Mouse (Mus musculus): ENCODE results near the gene Wnk2.

Wnk2 gene
- long read RNA-seq, experiment 1: 0 reads
- long read RNA-seq, experiment 2, partial matches to known transcripts: 1 of 1 reads
- long read RNA-seq, experiment 2, other reads (novel, unspliced or antisense): 0 of 1 reads

- intact Hi-C loops (cut with DNase I): no loop called here
Measured at GRCm38 (mm10) chr13:49147858-49148226, at the start of gene Wnk2. Gene Wnk2, minus strand, starts transcription at chr13:49148014.

GRCm38 (mm10) chr13:49196766-49197165 is 49.0 kb upstream of the Wnk2 start:
- intact Hi-C loops (cut with DNase I): no loop called here

- intact Hi-C loops (cut with DNase I): no loop called here
Measured at GRCm38 (mm10) chr13:49196211-49196610, 48.4 kb upstream of the Wnk2 start.

- intact Hi-C loops (cut with DNase I): no loop called here
Measured at GRCm38 (mm10) chr13:49195651-49196050, 47.8 kb upstream of the Wnk2 start.

GRCm38 (mm10) chr13:49194811-49195210 is 47.0 kb upstream of the Wnk2 start:
- intact Hi-C loops (cut with DNase I): no loop called here

- intact Hi-C loops (cut with DNase I): no loop called here
Measured at GRCm38 (mm10) chr13:49193650-49194049, 45.8 kb upstream of the Wnk2 start.

- intact Hi-C loops (cut with DNase I): no loop called here
Measured at GRCm38 (mm10) chr13:49192156-49192855, 44.5 kb upstream of the Wnk2 start.

GRCm38 (mm10) chr13:49191673-49192035 is 43.8 kb upstream of the Wnk2 start:
- intact Hi-C loops (cut with DNase I): no loop called here

- intact Hi-C loops (cut with DNase I): no loop called here
Measured at GRCm38 (mm10) chr13:49190876-49191672, 43.3 kb upstream of the Wnk2 start.

GRCm38 (mm10) chr13:49189970-49190870 is 42.4 kb upstream of the Wnk2 start:
- intact Hi-C loops (cut with DNase I): loop anchor here (10.0 kb wide), 1 partner anchor 375 kb away; no protein-coding TSS in a partner anchor

GRCm38 (mm10) chr13:49188966-49189360 is 41.1 kb upstream of the Wnk2 start:
- intact Hi-C loops (cut with DNase I): loop anchor here (10.0 kb wide), 1 partner anchor 374 kb away; no protein-coding TSS in a partner anchor

GRCm38 (mm10) chr13:49188219-49188965 is 40.6 kb upstream of the Wnk2 start:
- intact Hi-C loops (cut with DNase I): loop anchor here (10.0 kb wide), 1 partner anchor 374 kb away; no protein-coding TSS in a partner anchor

- intact Hi-C loops (cut with DNase I): loop anchor here (1.0 to 10.0 kb wide), 2 partner anchors 18 to 373 kb away; no protein-coding TSS in a partner anchor
Measured at GRCm38 (mm10) chr13:49187288-49188218, 39.7 kb upstream of the Wnk2 start, which contains the start of gene Ninj1. Gene Ninj1, plus strand, starts transcription at chr13:49187485.

GRCm38 (mm10) chr13:49186798-49187287 is 39.0 kb upstream of the Wnk2 start:
- intact Hi-C loops (cut with DNase I): loop anchor here (1.0 to 10.0 kb wide), 2 partner anchors 18 to 372 kb away; no protein-coding TSS in a partner anchor

GRCm38 (mm10) chr13:49183646-49184045 is 35.8 kb upstream of the Wnk2 start:
- intact Hi-C loops (cut with DNase I): loop anchor here (10.0 kb wide), 1 partner anchor 369 kb away; no protein-coding TSS in a partner anchor

- intact Hi-C loops (cut with DNase I): loop anchor here (10.0 kb wide), 1 partner anchor 368 kb away; no protein-coding TSS in a partner anchor
Measured at GRCm38 (mm10) chr13:49183161-49183560, 35.3 kb upstream of the Wnk2 start.

GRCm38 (mm10) chr13:49181411-49181984 is 33.7 kb upstream of the Wnk2 start:
- intact Hi-C loops (cut with DNase I): loop anchor here (10.0 kb wide), 1 partner anchor 367 kb away; no protein-coding TSS in a partner anchor

GRCm38 (mm10) chr13:49180691-49181090 is 32.9 kb upstream of the Wnk2 start:
- intact Hi-C loops (cut with DNase I): loop anchor here (10.0 kb wide), 1 partner anchor 366 kb away; no protein-coding TSS in a partner anchor

Measured in adrenal gland (tissue).